Mouse (Mus musculus): Measurements from ENCODE around the gene Mark2. TPM values are rescaled to one million over a fixed set of nuclear protein-coding genes. Genes with fewer than 3 reads are reported as not detected.

The Mark2 gene
- total RNA-seq, 2 experiments from 2014 or later: 61.8 to 73.3 TPM

- no peak for DNase-seq
Observed at GRCm38 (mm10) chr19:7294098-7294876, 47.4 kb downstream of the Mark2 start.

DNA sequence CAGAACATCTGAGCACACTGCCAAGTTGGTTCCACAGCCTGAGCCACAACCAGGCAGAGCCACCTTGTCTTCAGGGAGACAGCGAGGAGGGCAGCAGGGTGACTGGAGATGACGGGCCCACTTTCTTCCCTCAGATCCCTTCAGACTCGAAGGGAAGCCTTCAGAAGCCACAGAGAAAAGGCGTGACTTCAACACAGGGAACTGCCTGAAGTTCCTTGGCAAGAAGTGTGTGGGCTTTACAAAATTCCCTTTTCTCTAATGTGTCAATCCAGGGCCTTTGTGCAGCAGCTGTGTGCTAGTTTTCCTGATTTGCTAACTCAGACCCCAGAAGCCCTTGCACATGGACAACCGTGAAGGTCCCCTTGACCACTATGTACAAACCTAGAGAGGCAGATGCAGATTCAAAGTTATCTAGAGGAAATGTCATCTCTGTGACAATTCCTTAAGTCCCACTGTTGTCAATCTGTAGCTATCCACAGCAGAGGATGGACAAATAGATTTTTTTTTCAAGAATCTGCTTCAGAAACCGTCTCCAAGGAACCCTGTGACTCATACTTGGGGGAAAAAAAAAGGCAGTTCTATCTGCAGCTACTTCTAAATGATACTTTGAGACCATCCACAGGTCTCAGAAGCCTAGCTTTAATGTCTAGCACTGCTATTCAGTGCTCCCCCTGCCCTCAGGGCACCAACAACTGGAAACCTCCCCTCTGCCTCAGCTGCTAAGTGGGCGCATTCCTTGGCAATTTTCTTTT lies 49.5 kb downstream of the Mark2 start:
- no peak for DNase-seq

DNA sequence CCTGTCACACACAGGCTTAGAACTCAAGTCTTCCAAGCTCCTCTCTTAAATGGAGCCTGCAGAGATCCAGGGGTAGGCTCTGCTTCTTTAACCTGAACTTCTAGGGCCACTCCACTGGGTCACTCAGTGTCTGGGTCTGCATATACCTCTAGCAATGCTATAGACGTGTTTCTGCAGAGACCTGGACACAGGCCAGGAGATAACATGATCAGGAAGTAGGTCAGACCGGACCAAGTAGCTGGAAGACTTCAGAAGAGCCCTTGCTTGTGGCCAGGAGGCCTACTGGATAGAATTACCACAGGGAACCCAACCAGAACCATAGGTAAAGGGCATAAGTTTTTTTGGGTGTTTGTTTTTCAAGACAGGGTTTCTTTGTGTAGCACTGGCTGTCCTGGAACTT lies 51.9 kb downstream of the Mark2 start:
- DNase-seq: no peak

DNA sequence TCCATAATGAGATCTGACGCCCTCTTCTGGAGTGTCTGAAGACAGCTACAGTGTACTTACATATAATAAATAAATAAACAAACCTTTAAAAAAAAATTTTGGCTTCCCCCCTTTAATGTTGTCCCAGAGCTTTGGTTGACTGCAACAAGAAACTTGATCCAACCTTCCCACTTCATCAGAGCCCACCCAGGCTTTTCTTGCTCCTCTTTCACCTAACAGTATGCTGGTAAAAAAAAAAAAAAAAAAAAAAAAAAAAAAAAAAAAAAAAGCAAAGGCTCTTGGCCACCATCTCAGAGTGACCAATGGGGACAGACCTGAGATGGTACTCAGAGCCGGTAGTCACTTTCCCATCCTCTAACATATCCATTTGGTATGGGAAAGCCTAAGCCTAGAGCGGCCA lies 53.4 kb downstream of the Mark2 start:
- no peak for DNase-seq

- no peak for DNase-seq
Observed at GRCm38 (mm10) chr19:7286563-7287315, 54.9 kb downstream of the Mark2 start.

GRCm38 (mm10) chr19:7280557-7281330 lies 60.9 kb downstream of the Mark2 start:
- DNase-seq: no peak

DNA sequence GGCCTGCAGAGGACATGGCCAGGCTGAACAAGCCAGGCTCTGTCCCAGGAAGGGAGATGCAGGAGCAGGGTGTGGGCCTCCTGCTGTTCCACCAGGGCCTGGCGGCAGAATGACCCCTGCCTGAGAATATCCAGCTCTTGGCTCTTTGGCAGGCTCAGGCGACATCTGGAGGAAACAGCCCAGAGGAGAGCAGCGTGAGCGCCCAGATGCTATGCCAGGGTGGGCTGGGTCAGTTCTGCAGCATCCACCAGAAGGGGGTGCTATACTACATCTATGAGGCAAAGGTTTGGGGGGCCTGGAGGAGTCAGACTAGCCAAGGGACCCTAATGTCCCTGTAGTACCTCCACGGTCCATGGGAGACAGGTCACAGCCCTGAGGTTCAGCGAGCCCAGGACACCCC lies 62.5 kb downstream of the Mark2 start:
- DNase-seq: peak; percentile 65

DNA sequence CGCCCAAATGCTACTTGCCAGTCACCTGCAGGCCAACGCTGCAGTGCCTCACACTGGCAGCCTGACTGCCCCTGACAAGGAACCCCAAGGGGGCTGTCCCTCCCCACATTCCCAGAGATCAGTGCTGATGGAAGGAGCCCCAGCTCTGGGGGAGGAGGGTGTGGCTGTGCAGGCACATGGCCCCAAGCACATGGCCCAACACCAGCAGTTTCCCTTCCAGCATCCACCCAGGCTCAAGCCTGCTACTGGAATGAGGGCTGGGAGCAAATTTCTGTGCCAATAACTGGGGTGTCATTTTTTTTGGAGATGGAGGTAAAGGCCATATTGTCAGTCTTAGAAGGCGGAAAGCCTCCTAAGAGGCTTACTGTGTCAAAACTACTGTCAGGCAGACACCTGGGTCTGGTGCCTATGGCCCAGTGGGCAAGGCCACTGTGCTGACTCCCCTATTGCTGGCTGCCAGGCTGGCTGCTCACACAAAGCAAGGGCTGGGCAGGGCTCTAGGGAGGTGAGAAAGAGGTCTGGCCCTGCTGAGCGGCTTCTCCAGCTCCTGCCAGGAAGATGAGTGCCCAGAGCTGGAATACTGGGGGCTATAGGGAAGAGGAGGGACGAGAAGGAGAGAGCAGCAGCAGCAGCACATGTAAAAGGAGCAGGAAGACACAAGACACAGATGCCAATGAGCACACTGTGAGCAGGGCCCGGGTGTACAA lies 63.3 kb downstream of the Mark2 start:
- DNase-seq: peak; percentile 51

DNA sequence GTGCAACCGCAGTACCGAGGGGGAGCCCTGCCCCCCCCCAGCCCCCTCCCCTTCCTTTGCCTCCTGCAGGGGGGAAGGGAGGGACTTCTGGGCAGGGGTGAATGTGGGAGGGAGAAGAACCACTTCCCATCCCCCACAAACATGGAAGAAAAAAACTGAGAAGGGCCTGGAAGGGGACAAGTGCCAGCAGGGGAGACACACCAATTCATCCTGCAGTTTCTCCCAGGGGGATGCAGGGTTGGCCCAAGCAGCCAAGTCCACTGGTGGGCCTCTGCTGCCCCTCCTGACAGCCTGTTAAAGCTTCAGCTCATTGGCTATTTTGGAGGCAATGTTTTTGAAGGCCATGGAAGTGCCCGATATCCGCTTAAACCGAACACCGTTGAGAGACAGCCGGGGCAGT lies 64.9 kb downstream of the Mark2 start:
- no peak for DNase-seq

DNA sequence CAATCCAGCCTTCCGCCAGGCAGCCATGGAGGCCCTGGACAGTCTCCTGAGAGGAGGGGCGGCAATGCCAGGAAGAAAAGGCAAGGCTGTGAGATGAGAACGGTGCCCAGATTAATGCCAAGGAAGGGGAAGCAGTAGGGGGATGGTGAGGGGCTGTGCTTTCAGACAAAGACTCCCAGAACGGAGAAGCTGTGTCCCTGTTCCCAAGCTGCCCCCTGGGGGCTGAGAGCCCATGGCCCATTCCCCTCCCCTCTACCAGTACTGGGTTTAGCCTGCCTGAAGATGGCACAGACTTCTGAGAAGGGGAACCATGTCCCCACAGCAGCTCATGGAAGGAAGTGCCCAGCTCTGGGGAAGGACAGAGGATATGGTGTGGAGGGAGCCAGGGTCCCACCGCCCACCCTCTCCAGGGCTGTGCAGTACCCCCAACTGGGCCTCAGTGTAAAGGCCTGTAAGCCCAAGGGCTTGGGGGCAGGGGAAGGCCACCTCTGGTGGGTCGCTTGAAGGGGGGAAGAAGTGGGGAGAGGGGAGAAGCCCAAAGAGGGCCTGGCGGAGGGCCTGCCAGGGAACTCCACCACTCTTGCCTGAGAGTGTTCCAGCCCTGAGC lies 65.5 kb downstream of the Mark2 start:
- peak; percentile 47 for DNase-seq

DNA sequence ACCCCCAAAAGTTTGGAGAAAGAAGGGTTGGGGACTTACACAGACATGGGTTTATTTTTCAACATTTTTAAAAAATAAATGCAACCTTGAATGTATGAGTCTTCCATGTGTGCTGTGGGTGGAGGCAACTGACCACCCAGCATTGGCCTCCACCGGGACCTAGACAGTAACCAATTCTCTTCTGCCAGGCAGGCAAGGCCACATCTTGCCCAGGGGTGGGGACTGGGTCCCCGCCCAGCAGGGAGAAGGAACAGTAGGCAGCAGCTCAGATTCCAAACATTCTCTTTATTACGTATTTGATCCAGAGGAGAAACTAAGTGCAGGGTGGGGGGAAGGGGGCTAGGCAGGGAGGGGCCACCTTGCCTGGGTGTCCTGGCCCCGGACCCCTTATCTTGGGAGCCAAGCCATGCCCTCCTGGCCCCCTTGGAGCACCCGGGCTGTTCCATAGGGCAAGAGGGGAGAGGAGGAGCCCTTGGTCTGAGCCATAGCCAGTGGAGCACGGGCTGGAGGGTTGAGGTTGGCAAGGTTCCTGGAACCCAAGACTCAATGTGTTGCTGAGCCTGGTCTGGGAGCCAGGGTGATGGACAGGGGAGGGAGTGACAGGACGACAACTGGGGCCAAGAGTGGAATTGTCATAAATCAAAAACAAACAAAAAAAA lies 66.4 kb downstream of the Mark2 start:
- peak; percentile 64 for DNase-seq

DNA sequence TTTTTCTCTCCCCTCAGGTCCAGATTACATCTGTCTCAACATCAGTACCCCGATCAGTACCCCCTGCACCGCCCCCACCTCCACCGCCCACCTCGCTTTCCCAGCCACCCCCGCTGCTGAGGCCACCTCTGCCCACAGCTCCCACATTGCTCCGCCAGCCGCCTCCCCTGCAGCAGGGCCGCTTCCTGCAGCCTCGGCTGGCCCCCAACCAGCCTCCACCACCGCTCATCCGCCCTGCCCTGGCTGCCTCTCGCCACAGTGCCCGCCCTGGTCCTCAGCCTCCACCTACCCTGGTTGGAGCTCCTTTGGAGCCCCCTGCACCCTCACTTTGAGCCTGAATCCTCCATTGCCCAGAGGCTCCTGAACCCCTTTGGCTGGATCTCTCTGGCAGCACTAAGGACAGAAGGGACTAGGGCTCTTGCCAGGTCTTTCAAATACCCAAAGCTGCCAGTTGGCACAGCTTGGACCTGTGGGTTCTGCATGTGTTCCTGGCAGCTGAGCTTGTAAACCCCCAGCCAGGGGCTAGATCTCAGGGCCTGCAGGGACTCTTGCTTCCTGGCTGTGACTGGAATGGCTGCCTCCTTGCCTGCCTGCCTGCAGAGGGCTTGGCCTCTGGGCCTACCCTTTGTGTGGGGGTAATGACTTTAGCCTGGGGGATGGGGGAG lies 67.2 kb downstream of the Mark2 start:
- peak; percentile 71 for DNase-seq

DNA sequence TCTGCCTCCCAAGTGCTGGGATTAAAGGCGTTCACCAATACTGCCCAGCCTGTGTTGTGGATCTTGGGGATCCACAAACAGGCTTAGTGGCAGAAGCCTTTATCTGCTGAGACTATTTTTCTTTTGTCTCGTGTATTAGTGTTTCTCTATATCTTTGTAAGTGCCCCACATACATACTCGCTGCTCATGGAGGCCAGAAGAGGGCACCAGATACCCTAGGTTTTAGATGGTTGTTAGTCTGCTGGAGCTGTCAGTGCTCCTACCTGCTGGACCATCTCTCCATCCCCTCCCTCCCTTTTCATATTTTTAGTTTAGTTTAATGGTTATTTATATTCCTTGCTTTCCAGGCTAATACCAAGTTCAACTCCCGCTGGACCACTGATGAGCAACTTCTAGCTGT lies 68.2 kb downstream of the Mark2 start:
- DNase-seq: no peak

DNA sequence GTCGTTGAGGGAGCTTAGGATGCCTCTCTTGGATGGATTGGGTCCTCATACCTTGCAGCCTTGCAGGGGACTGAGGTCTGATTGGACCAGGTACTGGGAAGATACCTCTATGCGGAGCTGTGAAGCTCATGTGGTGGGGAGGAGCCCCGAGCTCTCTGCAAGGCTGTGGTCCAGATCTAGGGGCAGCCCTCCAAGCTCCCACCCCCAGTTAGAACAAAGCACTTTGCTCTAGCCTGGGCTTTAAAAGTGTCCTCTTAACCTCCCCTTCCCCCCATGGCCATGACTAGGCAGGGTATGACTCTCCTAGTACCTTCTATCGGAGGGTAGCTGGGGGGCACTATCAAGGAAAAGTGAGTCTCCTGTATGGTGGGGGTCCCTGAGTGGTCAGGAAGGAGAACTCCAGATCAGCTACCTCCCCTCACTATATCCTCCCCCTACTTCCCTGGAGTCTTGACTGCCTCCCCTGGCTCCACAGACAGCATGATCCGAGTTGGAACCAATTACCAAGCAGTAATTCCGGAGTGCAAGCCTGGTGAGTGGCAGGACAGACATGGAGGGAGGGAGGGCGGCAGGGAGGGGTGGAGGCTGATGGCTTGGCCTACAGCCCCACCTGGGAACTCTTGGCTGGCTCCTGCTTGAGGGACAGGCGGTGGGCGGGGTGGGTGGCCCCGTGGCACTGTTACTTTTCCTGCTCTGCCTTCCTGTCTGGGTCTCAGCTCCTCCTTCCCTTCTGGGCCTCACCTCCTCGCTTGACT lies 72.2 kb downstream of the Mark2 start:
- peak; percentile 33 for DNase-seq

DNA sequence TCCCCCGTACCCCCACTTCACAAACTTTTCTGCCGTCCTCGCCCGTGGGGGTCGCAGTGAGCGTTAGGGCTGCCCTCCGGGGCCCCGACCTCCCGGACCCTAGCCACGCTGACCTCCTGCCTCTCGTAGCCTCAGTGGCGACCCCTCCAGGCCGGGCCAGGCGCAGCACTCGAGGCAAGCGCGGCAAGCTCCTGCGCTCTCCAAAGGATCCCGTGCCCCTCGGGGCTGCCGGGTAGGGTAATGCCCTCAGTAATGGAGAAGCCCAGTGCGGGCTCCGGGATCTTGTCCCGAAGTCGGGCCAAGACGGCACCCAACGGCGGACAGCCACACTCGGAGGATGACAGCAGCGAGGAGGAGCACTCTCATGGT lies 73.0 kb downstream of the Mark2 start:
- DNase-seq: peak; percentile 90

DNA sequence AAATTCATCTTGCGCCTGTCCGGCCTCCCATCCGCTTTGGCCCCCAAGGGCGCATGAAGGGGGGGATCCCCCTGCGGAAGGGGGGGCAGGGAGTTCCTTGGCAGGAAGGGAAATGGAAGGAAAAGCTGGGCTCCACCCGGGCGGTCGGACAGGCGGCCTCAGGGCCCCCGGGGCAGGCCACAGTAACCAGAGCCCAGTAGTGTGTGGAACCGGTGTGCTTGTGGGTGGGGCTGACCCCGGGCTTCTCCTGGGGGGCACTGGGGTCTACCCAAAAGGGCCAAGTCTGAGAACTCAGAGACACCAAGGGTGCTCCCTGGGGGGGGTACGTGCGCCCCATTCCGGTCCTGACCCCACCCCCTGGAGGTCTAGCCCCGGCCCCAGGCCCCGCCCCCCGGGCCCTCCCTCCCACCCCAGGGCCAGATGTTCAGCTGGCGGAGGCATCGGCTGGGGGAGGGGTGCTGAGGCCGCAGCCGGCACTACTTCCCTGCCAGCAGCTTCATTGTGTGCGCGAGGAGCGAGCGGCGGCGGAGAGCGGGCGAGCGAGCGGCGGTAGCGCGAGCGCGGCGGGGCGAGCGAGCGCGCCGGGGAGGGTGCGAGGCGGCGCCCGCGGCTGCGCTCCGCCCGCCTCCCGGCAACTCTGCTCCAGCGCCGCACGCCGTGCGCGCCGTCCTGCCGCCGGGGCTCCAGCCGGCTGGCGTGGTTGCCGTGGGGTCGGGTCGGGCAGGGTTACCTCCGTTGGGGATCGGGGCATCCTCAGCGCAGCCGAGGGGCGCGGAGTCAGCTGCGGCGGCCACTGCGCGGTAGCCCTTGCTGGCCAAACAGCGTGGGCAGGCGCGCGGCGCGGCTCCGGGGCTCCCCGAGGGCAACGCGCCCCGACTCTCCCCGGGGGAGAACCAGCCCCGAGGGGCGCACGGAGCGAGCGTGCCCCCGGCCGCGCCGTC lies 73.6 kb downstream of the Mark2 start:
- DNase-seq: peak; percentile 88

- DNase-seq: peak; percentile 85
Observed at GRCm38 (mm10) chr19:7267091-7267741, 74.4 kb downstream of the Mark2 start, which contains the start of gene Rcor2. Gene Rcor2, plus strand, starts transcription at chr19:7267325.
